Mouse (Mus musculus): ENCODE measurements around the gene Etv6.

DNA sequence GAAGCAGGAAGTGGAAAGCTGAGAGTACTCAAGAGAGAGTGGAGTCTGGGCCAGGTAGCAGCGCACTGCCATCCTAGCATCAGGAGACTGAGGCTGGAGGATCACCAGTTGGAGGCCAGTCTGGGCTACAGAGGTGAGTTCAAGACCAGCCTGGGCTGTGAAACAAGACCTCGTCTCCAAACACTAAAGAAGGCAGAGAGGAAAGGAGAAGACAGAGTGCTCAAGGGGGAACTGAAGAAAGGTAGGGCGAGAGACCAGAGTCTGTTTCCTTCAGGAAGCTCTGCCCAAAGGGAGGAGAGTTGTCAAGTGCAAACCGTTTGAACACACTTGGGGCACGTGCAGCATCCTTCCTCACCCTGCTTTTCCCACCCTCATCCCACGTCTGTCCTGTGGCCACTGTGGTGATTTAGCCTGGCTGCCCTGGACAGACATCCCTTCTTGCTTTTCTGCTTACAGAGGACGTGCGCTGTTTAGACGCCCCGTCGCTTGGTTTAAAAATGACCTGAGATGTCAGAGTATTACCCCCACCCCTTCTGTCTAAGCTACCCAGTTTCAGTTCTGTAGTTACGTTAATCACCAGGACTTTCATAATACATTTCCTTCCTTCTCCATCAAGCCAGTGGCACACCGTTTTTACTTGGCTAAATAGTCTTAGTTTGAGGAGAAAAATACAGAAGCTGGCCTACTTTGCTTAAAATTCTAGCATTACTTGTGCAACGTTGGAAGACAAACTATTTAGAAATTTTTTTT, 79.9 kb downstream of the Etv6 start:
- TF ChIP-seq CTCF (conservative IDR thresholded peaks at IDR 0.05; ENCODE audit: insufficient read depth, insufficient read length, low read depth, low read length): no peak
- TF ChIP-seq POLR2A (IDR thresholded peaks at IDR 0.05; ENCODE audit: low read depth, low read length): no peak

Measured in kidney, adult 2 months (tissue).